Mouse (Mus musculus) cortical plate, adult 2 months (tissue): ENCODE data around the gene Olfr1013.

ENCODE experiments used
- CTCF ChIP-seq: fragments of 200-500 bp; IDR thresholded peaks from 2 replicates; pipeline ENCODE4 v1.5.1; 2011; ENCODE audit warnings: mild to moderate bottlenecking, control low read depth, low read length; ENCODE audit not compliant: insufficient read depth; ENCODE audit errors: extremely low read depth
- POLR2A ChIP-seq: fragments of 200-500 bp; IDR thresholded peaks from 2 replicates; pipeline ENCODE4 v1.6.1; 2011; ENCODE audit warnings: mild to moderate bottlenecking, low read length, control low read depth; ENCODE audit not compliant: insufficient read depth; ENCODE audit errors: extremely low read depth

DNA sequence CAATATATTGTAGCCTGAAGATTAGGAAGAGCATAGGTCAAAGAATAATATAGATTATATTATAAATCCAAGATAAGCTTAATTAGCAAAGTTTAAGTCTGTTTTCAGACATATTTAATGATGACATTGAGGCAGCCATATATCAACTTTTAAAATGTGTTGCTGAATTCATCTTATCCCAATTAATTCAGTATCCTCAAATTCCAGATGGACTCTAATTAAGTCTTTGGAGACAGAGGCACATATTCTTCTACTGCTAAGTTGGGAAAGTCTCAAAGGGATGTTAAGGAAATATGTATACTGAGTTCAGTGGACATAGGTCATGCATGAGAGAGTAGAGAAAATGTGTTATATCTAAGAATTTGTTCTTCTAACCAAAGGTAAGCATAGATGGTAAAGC, 14.8 kb downstream of the Olfr1013 start, which contains the start of gene Olfr1015:
- TF ChIP-seq CTCF (no peak), POLR2A (no peak)
